Mouse (Mus musculus): Measurements from ENCODE around the gene Pheta1.

- TF ChIP-seq CTCF (IDR thresholded peaks at IDR 0.05; ENCODE audit: borderline replicate concordance, insufficient read depth, low read depth, low read length) (no peak), POLR2A (IDR thresholded peaks at IDR 0.05; ENCODE audit: borderline replicate concordance, insufficient read depth, low read length) (no peak)
Observed at GRCm38 (mm10) chr5:121889375-121889774, 40.6 kb downstream of the Pheta1 start.
